Mouse (Mus musculus) testis, adult 2 months (tissue): ENCODE measurements around the gene Zkscan16. TPM values are rescaled to one million over a fixed set of nuclear protein-coding genes. Genes with fewer than 3 reads are reported as not detected.

ENCODE experiments used
- H3K27ac ChIP-seq: fragments of 200-500 bp; 2 replicates; pipeline ENCODE4 v1.5.1; 2012; ENCODE audit warnings: low read depth, low read length; ENCODE audit not compliant: control insufficient read depth, insufficient read depth
- H3K27me3 ChIP-seq: fragments of 200-500 bp; 2 replicates; pipeline ENCODE4 v1.6.1; 2012; ENCODE audit warnings: mild to moderate bottlenecking, low read length, moderate library complexity; ENCODE audit not compliant: control insufficient read depth, insufficient read depth
- H3K36me3 ChIP-seq: fragments of 200-500 bp; 2 replicates; pipeline ENCODE4 v1.6.1; 2012; ENCODE audit warnings: mild to moderate bottlenecking, low read length; ENCODE audit not compliant: control insufficient read depth, insufficient read depth
- H3K4me1 ChIP-seq: fragments of 200-500 bp; 2 replicates; pipeline ENCODE4 v1.6.1; 2012; ENCODE audit warnings: low read length; ENCODE audit not compliant: control insufficient read depth, insufficient read depth
- H3K4me3 ChIP-seq: fragments of 200-500 bp; 2 replicates; pipeline ENCODE4 v1.5.1; 2012; ENCODE audit warnings: low read depth, mild to moderate bottlenecking, low read length, moderate library complexity, mixed read lengths; ENCODE audit not compliant: control insufficient read depth
- CTCF ChIP-seq: fragments of 200-500 bp; IDR thresholded peaks from 2 replicates; pipeline ENCODE4 v1.5.1; 2012; ENCODE audit warnings: low read depth, mild to moderate bottlenecking, inconsistent platforms, low read length, moderate library complexity; ENCODE audit not compliant: control insufficient read depth, insufficient read depth, insufficient replicate concordance
- POLR2A ChIP-seq: fragments of 200-500 bp; IDR thresholded peaks from 2 replicates; pipeline ENCODE4 v1.6.1; 2012; ENCODE audit warnings: low read depth, mild to moderate bottlenecking, inconsistent platforms, low read length, moderate library complexity; ENCODE audit not compliant: control insufficient read depth
- polyA plus RNA-seq: library from polyadenylated mRNA; depleted of rRNA; stranded (reverse); fragments of >200 nt; gene quantifications from 2 replicates; pipeline ENCODE4 v1.2.3, GENCODE M21; 2012

Gene Zkscan16
- polyA plus RNA-seq, 1 experiment = 0.48 TPM

DNA sequence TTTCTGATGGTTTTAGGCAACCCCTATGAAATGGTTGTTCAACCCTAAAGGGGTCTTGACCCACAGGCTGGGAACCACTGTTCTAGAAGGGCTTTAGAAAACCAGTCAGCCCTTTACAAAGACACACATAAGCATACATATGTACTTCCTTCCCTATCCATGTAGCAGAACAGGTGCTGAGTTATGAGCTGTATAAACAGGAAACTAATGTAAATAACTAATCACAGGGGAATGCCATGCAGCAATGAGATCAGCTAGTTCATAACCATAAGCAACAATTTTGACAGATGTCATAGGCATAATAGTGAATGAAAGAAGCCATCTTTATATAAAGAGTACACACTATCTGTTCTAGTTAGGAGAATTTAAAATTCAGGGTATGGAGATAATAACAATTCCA lies 1.8 kb upstream of the Zkscan16 start:
- H3K4me1 ChIP-seq = peaks cover 8% of the 10 kb centered on the region
- no peaks in the 10 kb centered on the region for H3K36me3 ChIP-seq
- H3K27me3 ChIP-seq = no peaks in the 10 kb centered on the region
- TF ChIP-seq POLR2A = no peak
- no peak for TF ChIP-seq CTCF
- no peak overlapping the region for H3K27ac ChIP-seq
- no peak overlapping the region for H3K4me3 ChIP-seq

- Histone ChIP-seq H3K27ac (no peak overlapping the region), H3K36me3 (no peaks in the 10 kb centered on the region), H3K4me3 (peak overlapping the region; percentile 80; the same call in 1 of the 2 replicates), H3K27me3 (no peaks in the 10 kb centered on the region), H3K4me1 (peaks cover 8% of the 10 kb centered on the region)
- TF ChIP-seq CTCF (no peak), POLR2A (no peak)
Measured at GRCm38 (mm10) chr4:58942942-58943341, 486 bp upstream of the Zkscan16 start.

- Histone ChIP-seq H3K4me3 (peak overlapping the region; percentile 80), H3K36me3 (no peaks in the 10 kb centered on the region), H3K4me1 (peaks cover 8% of the 10 kb centered on the region), H3K27me3 (no peaks in the 10 kb centered on the region), H3K27ac (no peak overlapping the region)
- TF ChIP-seq POLR2A (no peak), CTCF (no peak)
Measured at GRCm38 (mm10) chr4:58944206-58944553, 752 bp downstream of the Zkscan16 start.

DNA sequence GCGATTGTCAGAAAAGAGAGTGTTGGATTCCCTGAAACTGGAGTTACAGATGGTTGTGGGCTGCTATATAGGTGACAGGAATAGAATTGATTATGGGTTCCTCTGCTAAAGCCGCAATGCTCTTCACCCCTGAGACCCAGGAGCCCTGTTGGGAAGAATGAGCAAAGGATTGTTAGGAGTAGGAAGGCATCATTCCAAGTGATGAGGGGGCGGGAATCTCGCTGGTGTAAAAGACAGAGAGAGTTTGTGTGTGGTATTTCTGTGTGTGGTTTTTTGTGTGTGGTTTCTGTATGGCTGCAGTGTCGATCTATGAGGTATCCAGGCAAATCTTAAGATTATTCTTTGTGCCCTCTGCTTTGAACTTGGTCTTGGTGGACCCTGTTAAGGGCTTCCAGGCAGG lies 1.3 kb downstream of the Zkscan16 start:
- Histone ChIP-seq H3K27me3 (no peaks in the 10 kb centered on the region), H3K4me3 (no peak overlapping the region), H3K4me1 (peaks cover 8% of the 10 kb centered on the region), H3K36me3 (no peaks in the 10 kb centered on the region), H3K27ac (no peak overlapping the region)
- TF ChIP-seq CTCF (no peak), POLR2A (no peak)

- no peaks in the 10 kb centered on the region for H3K36me3 ChIP-seq
- no peak overlapping the region for H3K27ac ChIP-seq
- H3K27me3 ChIP-seq = no peaks in the 10 kb centered on the region
- H3K4me1 ChIP-seq = peaks cover 5% of the 10 kb centered on the region
- no peak overlapping the region for H3K4me3 ChIP-seq
- TF ChIP-seq POLR2A (no peak), CTCF (no peak)
Measured at GRCm38 (mm10) chr4:58948391-58948790, 5.0 kb downstream of the Zkscan16 start.

DNA sequence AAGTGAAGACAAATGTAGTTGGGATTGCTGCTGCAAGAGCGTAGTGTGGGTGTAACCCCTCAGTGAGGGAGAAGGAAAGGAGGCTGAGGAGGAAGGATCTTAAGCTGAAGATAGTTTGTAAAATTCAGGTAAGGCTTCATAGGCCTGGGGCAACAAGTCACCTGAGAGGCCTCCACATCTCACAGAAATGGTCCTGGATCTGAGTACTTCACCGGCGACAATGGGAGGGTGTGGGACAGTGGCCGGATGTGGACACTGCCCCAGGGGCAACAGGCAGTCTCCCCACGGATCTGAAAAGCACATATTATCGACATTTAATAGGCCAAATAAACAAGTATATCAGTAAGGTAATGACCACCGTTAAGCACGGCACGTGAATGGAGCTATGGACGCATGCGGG lies 9.2 kb downstream of the Zkscan16 start:
- no peaks in the 10 kb centered on the region for H3K36me3 ChIP-seq
- no peaks in the 10 kb centered on the region for H3K4me1 ChIP-seq
- no peaks in the 10 kb centered on the region for H3K27me3 ChIP-seq
- H3K4me3 ChIP-seq = no peak overlapping the region
- H3K27ac ChIP-seq = no peak overlapping the region
- no peak for TF ChIP-seq POLR2A
- no peak for TF ChIP-seq CTCF

DNA sequence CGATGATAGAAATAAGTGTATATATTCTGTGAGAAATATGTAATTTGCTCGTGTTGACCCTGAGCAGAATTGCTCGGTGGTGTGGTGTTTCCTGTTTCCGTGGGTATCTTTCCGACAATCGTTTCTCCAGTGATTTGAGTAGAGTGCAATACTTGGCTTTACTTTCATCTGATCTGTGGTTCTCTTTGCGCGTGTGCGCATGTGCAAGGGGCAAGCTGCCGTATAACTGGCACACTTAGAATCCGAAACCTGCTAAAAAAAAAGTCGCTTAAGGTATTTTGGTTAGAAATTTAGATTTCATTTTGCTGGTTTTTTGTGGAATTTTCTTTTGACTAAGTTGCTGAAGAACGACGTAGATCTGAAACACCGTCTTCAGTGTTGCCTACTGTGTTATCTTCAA lies 18.3 kb downstream of the Zkscan16 start:
- TF ChIP-seq POLR2A = no peak
- TF ChIP-seq CTCF = no peak
- H3K4me3 ChIP-seq = no peak overlapping the region
- no peaks in the 10 kb centered on the region for H3K27me3 ChIP-seq
- no peak overlapping the region for H3K27ac ChIP-seq
- H3K4me1 ChIP-seq = peaks cover 3% of the 10 kb centered on the region; the same call in 1 of the 2 replicates
- H3K36me3 ChIP-seq = no peaks in the 10 kb centered on the region

DNA sequence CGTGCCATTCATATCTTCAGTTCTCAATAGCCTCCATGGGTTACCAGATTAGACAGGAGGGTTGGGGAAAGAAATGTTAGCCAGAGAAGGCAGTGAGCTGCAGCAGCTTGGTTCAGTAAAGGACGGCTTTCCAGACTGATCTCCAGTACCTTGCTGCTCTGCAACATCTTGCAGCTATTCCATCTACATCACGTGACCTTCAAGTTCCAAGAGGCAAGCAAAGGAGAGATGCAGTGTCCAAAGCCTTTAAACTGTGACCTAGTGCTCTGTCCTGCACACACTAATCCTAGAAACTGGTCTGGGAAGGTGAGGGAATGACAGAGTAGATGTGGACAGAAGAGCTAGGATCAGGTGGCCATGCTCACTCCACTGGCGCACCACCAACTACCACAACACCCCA lies 19.8 kb downstream of the Zkscan16 start:
- Histone ChIP-seq H3K36me3 (no peaks in the 10 kb centered on the region), H3K27me3 (no peaks in the 10 kb centered on the region), H3K4me3 (no peak overlapping the region), H3K27ac (no peak overlapping the region), H3K4me1 (peaks cover 3% of the 10 kb centered on the region; the same call in 1 of the 2 replicates)
- TF ChIP-seq CTCF = no peak
- no peak for TF ChIP-seq POLR2A
